Comparison of ENCODE assay signal across 8 mouse cellular contexts in the genomic region with DNA sequence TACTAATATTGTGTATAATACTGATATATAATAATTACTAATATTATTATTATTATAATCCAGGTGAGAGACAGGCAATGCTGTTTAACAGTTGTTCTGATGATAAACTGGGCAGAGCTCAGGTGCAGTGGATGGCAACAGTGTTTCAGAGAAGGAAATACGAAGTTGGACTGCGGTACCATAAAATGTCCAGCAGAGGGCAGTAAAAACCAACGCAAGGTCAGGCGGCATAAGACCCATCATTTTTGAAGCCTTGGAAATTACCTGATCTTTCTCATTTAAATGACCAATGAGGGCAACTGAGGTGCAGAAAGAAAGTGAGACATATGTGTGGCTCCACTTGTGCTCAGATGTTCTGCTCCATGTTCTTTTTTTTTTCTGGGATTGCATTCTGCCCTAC. TPM values are rescaled to one million over a fixed set of nuclear protein-coding genes. Genes with fewer than 3 reads are reported as not detected.
DNase-seq lines count a peak whose midpoint lies in the region; ATAC-seq and TF ChIP-seq lines count a peak whose summit lies in the region.

No protein-coding gene starts in this region.

- H3K4me2 ChIP-seq in forebrain, embryonic 14.5 days (ENCODE audit: low read length) = no peak overlapping the region
- H3K4me2 ChIP-seq in forebrain, embryonic 12.5 days = no peak overlapping the region
- no peak overlapping the region for H3K4me2 ChIP-seq in midbrain, embryonic 14.5 days (ENCODE audit: low read length)
- no peak overlapping the region for H3K4me2 ChIP-seq in midbrain, embryonic 16.5 days (ENCODE audit: low read length)

- no peaks in the 10 kb centered on the region for H3K36me3 ChIP-seq in forebrain, embryonic 14.5 days (ENCODE audit: control insufficient read depth, insufficient read depth, low read length)
- no peaks in the 10 kb centered on the region for H3K36me3 ChIP-seq in forebrain, embryonic 12.5 days (replicated peaks)
- no peaks in the 10 kb centered on the region for H3K36me3 ChIP-seq in midbrain, embryonic 14.5 days (ENCODE audit: control insufficient read depth, insufficient read depth, low read length)
- no peaks in the 10 kb centered on the region for H3K36me3 ChIP-seq in midbrain, embryonic 16.5 days (ENCODE audit: control insufficient read depth, insufficient read depth, low read length)

- no peak for TF ChIP-seq POLR2A in brain, embryonic 14.5 days (IDR thresholded peaks at IDR 0.05; ENCODE audit: borderline replicate concordance, extremely low read depth, insufficient read depth, insufficient read length, poor library complexity, severe bottlenecking)

- H3K9ac ChIP-seq in forebrain, embryonic 14.5 days (ENCODE audit: low read length) = no peak overlapping the region
- no peak overlapping the region for H3K9ac ChIP-seq in forebrain, embryonic 12.5 days
- H3K9ac ChIP-seq in midbrain, embryonic 14.5 days (replicated peaks; ENCODE audit: low read length) = no peak overlapping the region
- H3K9ac ChIP-seq in midbrain, embryonic 16.5 days (ENCODE audit: low read depth, low read length) = no peak overlapping the region

- peak; percentile 87 for TF ChIP-seq CTCF in brain, embryonic 14.5 days (IDR thresholded peaks at IDR 0.05; ENCODE audit: borderline replicate concordance, extremely low read depth, insufficient read depth, insufficient read length)

- DNase-seq in forebrain, embryonic 14.5 days (ENCODE audit: low spot score) = peak; percentile 78
- DNase-seq in midbrain, embryonic 14.5 days = peak; percentile 89
- peak; percentile 77 for DNase-seq in brain, embryonic 14.5 days (ENCODE audit: low read depth)
- no peak for DNase-seq in ovary, adult 18-20 months (ENCODE audit: low spot score)

- WGBS in forebrain, embryonic 14.5 days = under 1% methylated on average over 4 of the region's 4 CpGs
- under 1% methylated on average over 4 of the region's 4 CpGs for WGBS in forebrain, embryonic 12.5 days
- WGBS in midbrain, embryonic 14.5 days = 2% methylated on average over 4 of the region's 4 CpGs
- 2% methylated on average over 4 of the region's 4 CpGs for WGBS in midbrain, embryonic 16.5 days

- ATAC-seq in forebrain, embryonic 14.5 days = peak; percentile 10; the same call in 1 of the 2 replicates
- no peak for ATAC-seq in forebrain, embryonic 12.5 days (ENCODE audit: low FRiP score)
- ATAC-seq in midbrain, embryonic 14.5 days (ENCODE audit: low FRiP score, low TSS enrichment) = no peak
- ATAC-seq in midbrain, embryonic 16.5 days = no peak
- ATAC-seq in inflammation-experienced regulatory T-cells, adult 6 months = peak; percentile 53
- ATAC-seq in megakaryocyte-erythroid progenitor cell, adult 5-6 weeks (replicated peaks; ENCODE audit: low FRiP score, low TSS enrichment, poor library complexity, severe bottlenecking) = 0 out of 2 replicates have a peak, but pooled peaks have one; percentile 41

- no peaks in the 10 kb centered on the region for H3K9me3 ChIP-seq in forebrain, embryonic 14.5 days (replicated peaks; ENCODE audit: control insufficient read depth, low read length)
- no peaks in the 10 kb centered on the region for H3K9me3 ChIP-seq in forebrain, embryonic 12.5 days
- H3K9me3 ChIP-seq in midbrain, embryonic 14.5 days (ENCODE audit: control insufficient read depth, low read length) = no peaks in the 10 kb centered on the region
- 0 out of 2 replicates have a peak, but pooled peaks cover 3% of the 10 kb centered on the region for H3K9me3 ChIP-seq in midbrain, embryonic 16.5 days (replicated peaks; ENCODE audit: control insufficient read depth, low read length, poor library complexity, severe bottlenecking)

- peaks cover 23% of the 10 kb centered on the region for H3K27me3 ChIP-seq in forebrain, embryonic 14.5 days (replicated peaks; ENCODE audit: control insufficient read depth, insufficient read depth, low read length)
- H3K27me3 ChIP-seq in forebrain, embryonic 12.5 days = peaks cover 66% of the 10 kb centered on the region
- peaks cover 17% of the 10 kb centered on the region for H3K27me3 ChIP-seq in midbrain, embryonic 14.5 days (ENCODE audit: control insufficient read depth, insufficient read depth, low read length)
- peaks cover 15% of the 10 kb centered on the region for H3K27me3 ChIP-seq in midbrain, embryonic 16.5 days (ENCODE audit: control insufficient read depth, insufficient read depth, low read depth, low read length)

- no peak overlapping the region for H3K4me3 ChIP-seq in forebrain, embryonic 14.5 days (ENCODE audit: low read depth, low read length)
- no peak overlapping the region for H3K4me3 ChIP-seq in forebrain, embryonic 12.5 days (replicated peaks)
- H3K4me3 ChIP-seq in midbrain, embryonic 14.5 days (replicated peaks; ENCODE audit: low read depth, low read length) = no peak overlapping the region
- H3K4me3 ChIP-seq in midbrain, embryonic 16.5 days (ENCODE audit: low read depth, low read length) = no peak overlapping the region

- no peak overlapping the region for H3K27ac ChIP-seq in forebrain, embryonic 14.5 days (ENCODE audit: low read depth, low read length)
- no peak overlapping the region for H3K27ac ChIP-seq in forebrain, embryonic 12.5 days
- H3K27ac ChIP-seq in midbrain, embryonic 14.5 days (replicated peaks; ENCODE audit: low read depth, low read length) = no peak overlapping the region
- H3K27ac ChIP-seq in midbrain, embryonic 16.5 days (ENCODE audit: low read length) = no peak overlapping the region

- H3K4me1 ChIP-seq in forebrain, embryonic 14.5 days (ENCODE audit: control insufficient read depth, insufficient read depth, low read length) = no peaks in the 10 kb centered on the region
- H3K4me1 ChIP-seq in forebrain, embryonic 12.5 days = 0 out of 2 replicates have a peak, but pooled peaks cover 11% of the 10 kb centered on the region
- no peaks in the 10 kb centered on the region for H3K4me1 ChIP-seq in midbrain, embryonic 14.5 days (ENCODE audit: control insufficient read depth, insufficient read depth, low read length)
- H3K4me1 ChIP-seq in midbrain, embryonic 16.5 days (ENCODE audit: control insufficient read depth, insufficient read depth, low read length) = no peaks in the 10 kb centered on the region

RNA-seq across cellular contexts. Expression of a gene that starts 21.9 kb away (rescaled TPM):
- 0.13 and 0.62 TPM in 2 replicates for polyA plus RNA-seq in forebrain, embryonic 14.5 days (2014; fragmentation: Nextera tagmentation; extraction: Ambion mirVana)
- polyA plus RNA-seq in forebrain, embryonic 12.5 days (2016; fragmentation: Nextera tagmentation; extraction: Ambion mirVana) = 0.26 and 0.37 TPM in 2 replicates
- polyA plus RNA-seq in midbrain, embryonic 14.5 days (2014; fragmentation: Nextera tagmentation; extraction: Ambion mirVana) = 0.49 and 0.50 TPM in 2 replicates
- polyA plus RNA-seq in midbrain, embryonic 16.5 days (2015; fragmentation: Nextera tagmentation; extraction: Ambion mirVana) = 1.3 TPM in 2 replicates
- 0.34 and 1.0 TPM in 2 replicates for polyA plus RNA-seq in brain, embryonic 14.5 days (2012; rRNA removed)
- 1 to 10 TPM in 2 of 3 experiments, under 1 TPM in 1; 0.82 to 1.1 (median 1.1) TPM for polyA plus RNA-seq in inflammation-experienced regulatory T-cells, adult 6 months (2017; shearing (Covaris generic))
- total RNA-seq in megakaryocyte-erythroid progenitor cell, adult 5-6 weeks (2014; fragmentation: Nextera tagmentation) = not detected in 2 replicates
- 0.23 TPM in 1 of 2 replicates, not detected in the other for total RNA-seq in megakaryocyte-erythroid progenitor cell, adult 5-6 weeks (2017)

RNA-seq across cellular contexts. Expression of a gene that starts 24.7 kb away (rescaled TPM):
- 0.74 and 0.94 TPM in 2 replicates for polyA plus RNA-seq in forebrain, embryonic 14.5 days (2014; fragmentation: Nextera tagmentation; extraction: Ambion mirVana)
- 1.1 and 1.4 TPM in 2 replicates for polyA plus RNA-seq in forebrain, embryonic 12.5 days (2016; fragmentation: Nextera tagmentation; extraction: Ambion mirVana)
- polyA plus RNA-seq in midbrain, embryonic 14.5 days (2014; fragmentation: Nextera tagmentation; extraction: Ambion mirVana) = 1.2 and 1.7 TPM in 2 replicates
- 1.3 and 1.4 TPM in 2 replicates for polyA plus RNA-seq in midbrain, embryonic 16.5 days (2015; fragmentation: Nextera tagmentation; extraction: Ambion mirVana)
- polyA plus RNA-seq in brain, embryonic 14.5 days (2012; rRNA removed) = 1.4 and 3.8 TPM in 2 replicates
- under 1 TPM in 1 of 3 experiments, not detected in 2; 0.17 TPM for polyA plus RNA-seq in inflammation-experienced regulatory T-cells, adult 6 months (2017; shearing (Covaris generic))
- total RNA-seq in megakaryocyte-erythroid progenitor cell, adult 5-6 weeks (2014; fragmentation: Nextera tagmentation) = not detected in 2 replicates
- not detected in 2 replicates for total RNA-seq in megakaryocyte-erythroid progenitor cell, adult 5-6 weeks (2017)

RNA-seq across cellular contexts. Expression of a gene that starts 26.5 kb away (rescaled TPM):
- 0.62 and 0.66 TPM in 2 replicates for polyA plus RNA-seq in forebrain, embryonic 14.5 days (2014; fragmentation: Nextera tagmentation; extraction: Ambion mirVana)
- polyA plus RNA-seq in forebrain, embryonic 12.5 days (2016; fragmentation: Nextera tagmentation; extraction: Ambion mirVana) = 0.65 and 1.0 TPM in 2 replicates
- polyA plus RNA-seq in midbrain, embryonic 14.5 days (2014; fragmentation: Nextera tagmentation; extraction: Ambion mirVana) = 0.13 and 0.97 TPM in 2 replicates
- 0.43 and 0.86 TPM in 2 replicates for polyA plus RNA-seq in midbrain, embryonic 16.5 days (2015; fragmentation: Nextera tagmentation; extraction: Ambion mirVana)
- polyA plus RNA-seq in brain, embryonic 14.5 days (2012; rRNA removed) = 1.5 and 1.7 TPM in 2 replicates
- polyA plus RNA-seq in inflammation-experienced regulatory T-cells, adult 6 months (2017; shearing (Covaris generic)) = 1 to 10 TPM in 2 of 3 experiments, under 1 TPM in 1; 0.42 to 1.2 (median 1.1) TPM
- not detected in 2 replicates for total RNA-seq in megakaryocyte-erythroid progenitor cell, adult 5-6 weeks (2014; fragmentation: Nextera tagmentation)
- total RNA-seq in megakaryocyte-erythroid progenitor cell, adult 5-6 weeks (2017) = 0.15 TPM in 1 of 2 replicates, not detected in the other

RNA-seq across cellular contexts. Expression of a gene that starts 53.8 kb away (rescaled TPM):
- 5.2 and 6.0 TPM in 2 replicates for polyA plus RNA-seq in forebrain, embryonic 14.5 days (2014; fragmentation: Nextera tagmentation; extraction: Ambion mirVana)
- polyA plus RNA-seq in forebrain, embryonic 12.5 days (2016; fragmentation: Nextera tagmentation; extraction: Ambion mirVana) = 5.7 and 6.8 TPM in 2 replicates
- polyA plus RNA-seq in midbrain, embryonic 14.5 days (2014; fragmentation: Nextera tagmentation; extraction: Ambion mirVana) = 2.2 and 6.9 TPM in 2 replicates
- 6.6 and 6.7 TPM in 2 replicates for polyA plus RNA-seq in midbrain, embryonic 16.5 days (2015; fragmentation: Nextera tagmentation; extraction: Ambion mirVana)
- 14.0 and 16.9 TPM in 2 replicates for polyA plus RNA-seq in brain, embryonic 14.5 days (2012; rRNA removed)
- polyA plus RNA-seq in inflammation-experienced regulatory T-cells, adult 6 months (2017; shearing (Covaris generic)) = 100 to 1,000 TPM in 1 of 3 experiments, 10 to 100 TPM in 2; 65.9 to 108 (median 76.0) TPM
- total RNA-seq in megakaryocyte-erythroid progenitor cell, adult 5-6 weeks (2014; fragmentation: Nextera tagmentation) = 3.3 and 15.3 TPM in 2 replicates
- total RNA-seq in megakaryocyte-erythroid progenitor cell, adult 5-6 weeks (2017) = 3.2 and 4.3 TPM in 2 replicates

Comparison
In these comparisons a context has a peak if more than half of its experiments do, and no peak if none do; other contexts are left out.
1. ATAC-seq: peak in forebrain, embryonic 14.5 days (single experiment), inflammation-experienced regulatory T-cells, adult 6 months (single experiment) and megakaryocyte-erythroid progenitor cell, adult 5-6 weeks (single experiment); none in forebrain, embryonic 12.5 days (single experiment), midbrain, embryonic 14.5 days (single experiment) and midbrain, embryonic 16.5 days (single experiment).